ENCODE assay signal across 12 mouse cellular contexts in the genomic region with DNA sequence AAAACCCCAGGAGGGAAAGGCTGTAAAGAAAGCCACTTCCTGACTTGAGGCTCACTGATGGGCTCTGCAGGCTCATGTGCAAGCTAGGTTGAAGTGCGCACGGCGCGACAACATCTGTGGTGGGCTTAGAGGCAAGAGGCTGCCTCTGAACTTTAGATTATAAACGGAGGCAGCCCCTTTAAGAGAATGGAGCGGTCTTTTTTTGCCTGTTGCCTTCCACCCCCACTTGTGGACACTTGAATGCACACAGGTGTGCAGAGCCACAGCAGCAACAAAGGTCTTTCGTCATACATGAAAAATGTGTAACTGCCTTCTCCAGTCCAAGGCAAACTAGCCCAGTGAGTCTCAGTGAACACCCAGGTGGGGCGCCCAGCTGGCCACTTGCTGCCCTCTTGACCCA.
DNase-seq lines count a peak whose midpoint lies in the region; ATAC-seq and TF ChIP-seq lines count a peak whose summit lies in the region.
"Had no signal": no experiment of that assay in that cellular context is flagged by ENCODE, and none has a peak within 500 bp of the region (broad histone marks: within the 10 kb centered on the region; RNA-seq: fewer than 3 reads in every experiment).

No protein-coding gene starts in this region.

- no peaks in the 10 kb centered on the region for H3K27me3 ChIP-seq in limb, embryonic 14.5 days (ENCODE audit: control insufficient read depth, insufficient read depth, low read length)
- H3K27me3 ChIP-seq: embryonic facial prominence, embryonic 12.5 days had no signal

- no peak overlapping the region for H3K4me2 ChIP-seq in limb, embryonic 14.5 days (replicated peaks; ENCODE audit: low read depth, low read length, severe bottlenecking)
- H3K4me2 ChIP-seq: embryonic facial prominence, embryonic 12.5 days had no signal

- no peak for ATAC-seq in CD4-positive, CD25-positive, alpha-beta regulatory T cell, adult 4 months
- peak; percentile 39; the same call in 1 of the 2 replicates for ATAC-seq in limb, embryonic 14.5 days (ENCODE audit: low FRiP score, low read depth)
- ATAC-seq: midbrain, embryonic 16.5 days had no signal

- H3K27ac ChIP-seq in limb, embryonic 14.5 days (replicated peaks; ENCODE audit: low read depth, low read length): no peak overlapping the region
- H3K27ac ChIP-seq: embryonic facial prominence, embryonic 12.5 days; stomach, postnatal 0 days had no signal

- H3K4me1 ChIP-seq in limb, embryonic 14.5 days (ENCODE audit: control insufficient read depth, insufficient read depth, low read length): peaks cover 36% of the 10 kb centered on the region
- H3K4me1 ChIP-seq: embryonic facial prominence, embryonic 12.5 days had no signal

- H3K9me3 ChIP-seq in limb, embryonic 14.5 days (ENCODE audit: control insufficient read depth, low read length): no peaks in the 10 kb centered on the region
- H3K9me3 ChIP-seq: embryonic facial prominence, embryonic 12.5 days had no signal

- intact Hi-C loops in gastrocnemius, postnatal 36 days (cut with DNase I): no loop called here

- H3K36me3 ChIP-seq in limb, embryonic 14.5 days (ENCODE audit: control insufficient read depth, insufficient read depth, low read length): peaks cover 9% of the 10 kb centered on the region; the same call in 1 of the 2 replicates

- TF ChIP-seq POLR2A in limb, embryonic 14.5 days (IDR thresholded peaks at IDR 0.05; ENCODE audit: borderline replicate concordance, extremely low read depth, insufficient read depth, insufficient read length): no peak

- WGBS in limb, embryonic 14.5 days: 30% methylated on average over 8 of the region's 8 CpGs

- H3K4me3 ChIP-seq in limb, embryonic 14.5 days (replicated peaks; ENCODE audit: low read length): no peak overlapping the region
- H3K4me3 ChIP-seq: embryonic facial prominence, embryonic 12.5 days had no signal

- DNase-seq in CD4-positive, CD25-positive, alpha-beta regulatory T cell, adult 2 months (ENCODE audit: low read depth, low spot score): peak; percentile 69
- DNase-seq in lung, adult 18-20 months: peak; percentile 41 to 63
- DNase-seq in lung, postnatal 10 days: no peak
- DNase-seq in limb, embryonic 14.5 days (ENCODE audit: low spot score): no peak
- peak; percentile 87 for DNase-seq in thymus, postnatal 14 days
- no peak for DNase-seq in cerebellum, postnatal 36 days
- no peak for DNase-seq in gastrocnemius, postnatal 36 days
- DNase-seq: cerebellum, adult 9-11 months had no signal

- no peak overlapping the region for H3K9ac ChIP-seq in limb, embryonic 14.5 days (ENCODE audit: low read depth, low read length, severe bottlenecking)
- H3K9ac ChIP-seq: embryonic facial prominence, embryonic 12.5 days had no signal

Comparison
In these comparisons a context has a peak if more than half of its experiments do, and no peak if none do; other contexts are left out.
1. DNase-seq: peak in CD4-positive, CD25-positive, alpha-beta regulatory T cell, adult 2 months (single experiment), lung, adult 18-20 months (2 of 2) and thymus, postnatal 14 days (single experiment); none in lung, postnatal 10 days (single experiment), limb, embryonic 14.5 days (single experiment), cerebellum, postnatal 36 days (0 of 2) and gastrocnemius, postnatal 36 days (0 of 2).